Mouse (Mus musculus) kidney, adult 11 months (tissue): ENCODE data around the gene Slc41a1.
"Not testable (repeated sequence)": the region's sequence is repeated elsewhere in the genome, so short reads cannot be mapped to it uniquely, and the experiment has no call there.

Experiments used
- DNase-seq: peaks from one replicate; pipeline ENCODE4 v3.0.0; 2022

Slc41a1 gene

GRCm38 (mm10) chr1:131827207-131827786 lies at the start of gene Slc41a1:
Gene Slc41a1, plus strand, starts transcription at chr1:131827493.
- no peak for DNase-seq

GRCm38 (mm10) chr1:131794591-131794990 lies 32.7 kb upstream of the Slc41a1 start:
- DNase-seq, result peak; percentile 1

- peak; percentile 6 for DNase-seq
Observed at GRCm38 (mm10) chr1:131795171-131795570, 32.1 kb upstream of the Slc41a1 start.

- DNase-seq, result peak; percentile 94
Observed at GRCm38 (mm10) chr1:131797202-131797909, 29.9 kb upstream of the Slc41a1 start, which contains the start of gene Pm20d1. Gene Pm20d1, plus strand, starts transcription at chr1:131797381.

- peak; percentile 7 for DNase-seq
Observed at GRCm38 (mm10) chr1:131800001-131800400, 27.3 kb upstream of the Slc41a1 start.

- DNase-seq, result peak; percentile 1
Observed at GRCm38 (mm10) chr1:131801071-131801470, 26.2 kb upstream of the Slc41a1 start.

- peak; percentile 0 for DNase-seq
Observed at GRCm38 (mm10) chr1:131802652-131803051, 24.6 kb upstream of the Slc41a1 start.

DNA sequence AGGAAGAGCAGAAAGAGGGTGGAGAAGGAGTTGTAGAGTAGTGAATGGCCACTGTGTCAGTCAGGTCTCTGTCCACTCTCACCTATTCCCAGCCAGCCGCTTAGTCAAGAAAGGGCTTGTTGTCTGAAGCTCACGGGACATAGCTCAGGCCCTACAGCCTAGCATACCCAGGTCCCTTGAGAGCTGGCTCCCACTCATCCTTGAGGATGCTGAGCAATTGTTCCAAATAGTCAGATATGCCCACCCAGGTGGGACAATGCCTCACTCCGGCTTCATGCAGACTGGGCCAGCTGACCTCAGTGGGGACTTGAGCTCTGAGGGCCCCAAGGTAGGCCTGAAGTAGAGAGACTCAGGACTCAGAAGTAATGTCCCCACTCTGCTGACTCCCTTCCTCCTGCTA lies 23.1 kb upstream of the Slc41a1 start:
- no peak for DNase-seq

DNA sequence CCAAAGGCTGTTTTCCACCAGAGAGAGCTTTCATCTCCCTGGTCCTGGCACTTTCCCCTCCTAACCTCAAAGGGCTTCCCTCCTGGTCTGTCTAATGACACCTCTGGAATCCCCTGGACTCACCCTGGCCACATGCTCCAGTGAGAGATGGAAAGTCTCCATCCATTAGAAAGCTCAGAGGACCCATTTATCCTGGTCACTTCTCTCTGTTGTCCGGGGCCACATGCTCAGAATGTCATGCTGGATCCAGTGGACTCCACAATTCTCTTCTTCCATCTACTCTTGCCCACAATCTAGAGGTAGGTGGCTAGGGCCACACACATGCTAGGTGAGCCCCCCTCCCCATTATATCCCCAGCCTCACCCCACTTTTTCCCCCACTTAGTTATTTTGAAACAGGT lies 18.3 kb upstream of the Slc41a1 start:
- no peak for DNase-seq

DNA sequence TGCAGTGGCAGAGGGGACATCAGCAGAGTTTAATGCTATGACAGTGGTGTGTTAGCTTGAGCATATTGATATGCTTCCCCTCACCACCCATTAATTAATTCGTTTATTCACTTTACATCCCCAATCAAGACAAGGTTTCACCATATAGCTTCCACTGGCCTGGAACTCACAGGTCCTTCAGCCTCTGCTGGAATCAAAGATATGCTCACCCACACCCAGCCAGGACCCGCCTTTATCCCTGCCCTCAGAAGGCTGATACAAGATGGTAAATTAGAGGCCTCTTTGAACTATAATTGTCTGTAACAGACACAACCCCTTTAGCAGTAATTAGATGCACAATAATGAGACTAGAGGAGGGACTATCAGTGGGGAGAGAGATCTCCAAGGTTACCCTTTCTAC lies 17.6 kb upstream of the Slc41a1 start:
- DNase-seq, result no peak

GRCm38 (mm10) chr1:131811393-131811792 lies 15.9 kb upstream of the Slc41a1 start:
- no peak for DNase-seq

DNA sequence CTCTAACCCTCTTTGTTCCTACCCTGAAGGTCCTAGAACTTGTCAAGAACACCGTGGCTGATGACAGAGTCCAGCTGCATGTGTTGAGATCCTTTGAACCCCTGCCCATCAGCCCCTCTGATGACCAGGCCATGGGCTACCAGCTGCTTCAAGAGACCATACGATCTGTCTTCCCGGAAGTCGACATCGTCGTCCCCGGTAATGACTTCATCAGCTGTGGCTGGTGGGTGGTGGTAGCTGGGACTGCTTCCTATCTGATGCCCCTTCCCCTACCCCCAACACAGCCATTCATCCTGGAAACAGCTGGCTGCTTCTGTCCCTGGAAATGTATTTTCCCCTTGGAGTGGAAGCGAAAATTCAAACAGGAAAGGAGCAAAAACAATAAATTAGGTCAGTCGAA lies 15.3 kb upstream of the Slc41a1 start:
- DNase-seq, result no peak

DNA sequence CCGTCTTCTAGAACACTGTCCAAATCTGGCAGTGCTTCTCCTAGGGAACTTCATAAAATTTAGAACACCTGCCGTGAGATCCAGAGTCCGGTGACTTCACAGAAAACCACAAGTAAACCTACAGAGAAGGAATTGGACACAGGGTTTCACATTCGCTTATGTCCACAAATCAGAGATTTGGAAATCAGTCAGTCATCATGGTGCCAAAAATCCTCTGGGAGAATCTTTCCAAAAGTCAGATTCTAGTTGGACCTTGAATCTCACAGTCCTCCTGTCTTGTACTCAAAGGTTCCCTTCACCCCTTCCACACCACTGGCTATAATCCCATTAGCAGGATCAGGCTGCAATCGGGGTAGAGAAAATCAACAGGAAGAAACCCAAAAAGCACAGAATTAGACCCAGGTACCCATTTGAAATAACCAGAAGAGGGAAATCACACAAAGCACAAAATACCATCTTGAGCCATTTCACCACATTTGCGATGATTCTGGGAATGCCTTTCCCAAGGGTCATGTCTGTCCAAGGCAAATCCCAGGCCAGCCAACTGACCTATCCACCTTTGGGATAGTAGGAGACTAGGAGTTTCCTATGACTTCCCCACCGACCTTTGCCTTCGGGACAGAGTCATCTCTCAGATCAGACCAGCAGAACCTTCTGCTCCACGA lies 14.5 kb upstream of the Slc41a1 start:
- no peak for DNase-seq

DNA sequence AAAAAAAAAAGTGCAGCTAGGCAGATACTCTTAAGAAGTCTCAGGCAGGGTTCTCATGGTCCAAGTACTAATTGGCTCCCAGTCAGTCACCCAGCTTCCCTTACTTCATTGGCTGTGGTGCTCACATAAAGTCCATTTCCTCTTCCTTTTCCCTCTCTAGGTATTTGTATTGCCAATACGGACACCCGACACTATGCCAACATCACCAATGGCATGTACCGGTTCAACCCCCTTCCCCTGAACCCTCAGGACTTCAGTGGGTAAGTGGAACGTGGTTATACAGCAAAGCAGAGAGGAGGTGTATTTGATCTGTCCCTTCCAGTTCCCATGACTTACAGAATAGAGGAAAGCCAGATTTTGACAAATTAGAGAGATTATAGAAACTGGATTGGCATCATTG lies 13.6 kb upstream of the Slc41a1 start:
- no peak for DNase-seq

- no peak for DNase-seq
Observed at GRCm38 (mm10) chr1:131814191-131814590, 13.1 kb upstream of the Slc41a1 start.

GRCm38 (mm10) chr1:131816886-131817285 lies 10.4 kb upstream of the Slc41a1 start:
- DNase-seq, result no peak

DNA sequence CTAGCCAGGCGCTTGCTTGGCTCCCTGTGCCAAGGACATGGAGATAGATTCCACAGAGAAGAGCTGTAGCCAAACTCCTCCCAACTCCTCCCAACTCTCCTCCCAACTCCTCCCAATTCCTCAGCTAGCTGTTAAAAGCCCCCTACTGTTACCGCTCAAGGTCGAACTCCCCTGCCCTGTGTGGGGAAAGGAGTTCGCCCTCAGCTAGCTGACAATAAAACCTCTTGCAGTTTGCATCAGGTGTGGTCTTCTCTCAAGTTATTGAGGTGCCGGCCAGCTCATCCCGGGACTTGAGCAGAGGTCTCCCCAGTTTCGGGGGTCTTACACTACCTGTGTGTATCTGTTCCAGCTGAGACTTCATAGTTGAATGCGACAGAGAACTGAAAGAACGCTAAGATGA lies 6.9 kb upstream of the Slc41a1 start:
- not testable (repeated sequence) for DNase-seq

DNA sequence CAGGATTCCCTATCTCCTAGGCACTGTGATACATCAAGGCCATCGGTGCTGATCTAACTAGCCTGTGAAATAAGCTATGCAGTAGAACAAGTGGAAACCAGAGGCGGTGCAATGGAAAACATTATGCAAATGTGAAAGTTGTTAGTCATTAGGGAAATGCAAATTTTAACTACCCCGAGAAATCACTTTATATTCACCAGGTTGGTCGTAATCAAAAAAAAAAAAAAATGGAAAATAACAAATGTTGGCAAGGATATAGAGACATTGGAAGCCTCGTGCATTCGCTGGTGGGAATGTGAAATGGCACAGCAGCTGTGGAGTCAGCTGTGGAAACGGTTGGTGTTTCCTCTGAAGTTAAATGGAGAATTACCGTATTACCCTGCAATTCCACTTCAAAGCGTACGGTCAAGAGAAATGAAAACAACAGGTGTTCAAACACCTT lies 6.4 kb upstream of the Slc41a1 start:
- no peak for DNase-seq

- no peak for DNase-seq
Observed at GRCm38 (mm10) chr1:131822292-131822691, 5.0 kb upstream of the Slc41a1 start.

DNA sequence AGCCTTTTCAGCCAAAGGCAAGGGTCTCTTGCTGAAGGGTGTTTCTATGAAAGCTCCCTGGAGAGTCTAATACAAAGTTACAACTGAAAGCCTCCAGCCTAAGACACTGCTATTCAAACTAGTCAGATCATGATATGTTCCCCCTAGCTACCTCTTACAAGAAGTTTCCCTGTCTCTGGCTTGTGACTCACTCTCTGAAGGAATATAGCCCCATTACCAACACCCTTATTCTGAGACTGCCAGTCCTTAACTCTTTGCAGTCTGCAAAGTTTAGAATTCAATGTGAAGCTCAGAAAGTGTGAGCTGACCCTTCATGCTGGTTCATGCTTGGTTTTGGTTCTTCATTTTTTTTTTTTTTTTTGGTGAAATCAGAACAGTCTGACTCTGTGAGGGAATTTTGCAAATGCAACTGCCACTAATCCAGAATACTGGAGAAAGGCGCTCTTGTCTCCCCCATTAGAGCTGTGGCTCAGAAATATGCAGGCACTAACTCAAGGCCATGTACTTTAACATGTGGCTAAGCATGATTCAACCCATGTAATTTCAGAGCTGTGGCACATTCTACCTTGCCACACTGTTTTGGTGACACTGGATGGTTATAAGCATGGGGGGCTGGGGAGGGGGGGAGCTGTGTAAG lies 4.3 kb upstream of the Slc41a1 start:
- no peak for DNase-seq

DNA sequence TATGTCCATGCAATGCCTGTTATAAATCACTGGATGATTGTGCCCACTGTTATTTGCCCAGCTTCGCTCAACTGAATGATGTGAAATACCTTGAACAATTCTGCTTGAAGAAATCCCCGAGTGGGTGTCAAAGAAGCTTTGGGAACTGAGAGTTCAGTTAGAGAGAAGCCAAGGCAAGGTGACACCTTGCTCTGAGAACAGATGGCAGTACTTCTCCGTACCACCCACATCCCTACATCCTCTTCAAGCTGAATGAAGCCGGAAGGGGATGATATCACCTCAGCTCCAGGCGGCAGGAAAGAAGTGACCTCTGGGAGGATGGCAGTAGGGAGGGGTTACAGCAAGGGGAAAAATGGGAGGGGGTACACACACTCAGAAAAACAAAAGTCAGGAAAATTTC lies 3.7 kb upstream of the Slc41a1 start:
- DNase-seq, result no peak

- DNase-seq, result no peak
Observed at GRCm38 (mm10) chr1:131824528-131825181, 2.6 kb upstream of the Slc41a1 start.

GRCm38 (mm10) chr1:131827787-131828258 lies 530 bp downstream of the Slc41a1 start:
- DNase-seq, result peak; percentile 94
